Mouse (Mus musculus) spleen, postnatal 0 days (tissue): ENCODE data around the gene Fbxw26. TPM values are rescaled to one million over a fixed set of nuclear protein-coding genes. Genes with fewer than 3 reads are reported as not detected.

Experiments used
- polyA plus RNA-seq: library from polyadenylated mRNA; unstranded; fragments of >200 nt; fragmentation: Nextera tagmentation; extraction: Ambion mirVana; gene quantifications from 2 replicates; pipeline ENCODE4 v1.2.1, GENCODE M21; 2015

The Fbxw26 gene
- not detected in 2 replicates for polyA plus RNA-seq

GRCm38 (mm10) chr9:109745989-109746388 is at the start of gene Fbxw26:
TSS of gene Fbxw26 (minus strand) at chr9:109746089.

GRCm38 (mm10) chr9:109790570-109790969 is 44.7 kb upstream of the Fbxw26 start, which contains the start of gene Fbxw27:
TSS of gene Fbxw27 (minus strand) at chr9:109790670.

GRCm38 (mm10) chr9:109702600-109702999 is 43.3 kb downstream of the Fbxw26 start, which contains the start of gene Fbxw18:
TSS of gene Fbxw18 (minus strand) at chr9:109702700.

Other genes with a start within 250 kb of the Fbxw26 start
- not detected in 2 replicates for gene Fbxw15, start 177.8 kb downstream of the Fbxw26 start, polyA plus RNA-seq
- not detected in 2 replicates for gene Fbxw24, start 120.0 kb downstream of the Fbxw26 start, polyA plus RNA-seq
- not detected in 2 replicates for gene Fbxw25, start 81.4 kb downstream of the Fbxw26 start, polyA plus RNA-seq
- 0.07 TPM in 1 of 2 replicates, not detected in the other for gene Fbxw18, start 43.4 kb downstream of the Fbxw26 start, polyA plus RNA-seq
- not detected in 2 replicates for gene Fbxw27, start 44.6 kb upstream of the Fbxw26 start, polyA plus RNA-seq
- not detected in 2 replicates for gene Spink8, start 66.2 kb upstream of the Fbxw26 start, polyA plus RNA-seq
- 35.6 and 37.5 TPM in 2 replicates for gene Nme6, start 86.7 kb upstream of the Fbxw26 start, polyA plus RNA-seq
- 566 and 796 TPM in 2 replicates for gene Camp, start 103.5 kb upstream of the Fbxw26 start, polyA plus RNA-seq
- 18.3 and 18.7 TPM in 2 replicates for gene Cdc25a, start 129.5 kb upstream of the Fbxw26 start, polyA plus RNA-seq
- gene Map4, start 185.4 kb upstream of the Fbxw26 start, polyA plus RNA-seq, result 14.4 and 17.3 TPM in 2 replicates